Mouse (Mus musculus): ENCODE data around the gene Cxcr4.

The Cxcr4 gene

GRCm38 (mm10) chr1:128592211-128592741 lies at the start of gene Cxcr4:
Cxcr4 (minus strand) TSS chr1:128592293.
- DNase-seq (ENCODE audit: low read depth): no peak

- no peak for DNase-seq (ENCODE audit: low read depth)
Observed at GRCm38 (mm10) chr1:128639707-128640107, 47.6 kb upstream of the Cxcr4 start.

- no peak for DNase-seq (ENCODE audit: low read depth)
Observed at GRCm38 (mm10) chr1:128637230-128637740, 45.2 kb upstream of the Cxcr4 start.

GRCm38 (mm10) chr1:128636258-128637229 lies 44.5 kb upstream of the Cxcr4 start:
- DNase-seq (ENCODE audit: low read depth): no peak

- DNase-seq (ENCODE audit: low read depth): no peak
Observed at GRCm38 (mm10) chr1:128633711-128634379, 41.8 kb upstream of the Cxcr4 start.

GRCm38 (mm10) chr1:128632522-128632921 lies 40.4 kb upstream of the Cxcr4 start:
- no peak for DNase-seq (ENCODE audit: low read depth)

- DNase-seq (ENCODE audit: low read depth): no peak
Observed at GRCm38 (mm10) chr1:128626144-128626678, 34.1 kb upstream of the Cxcr4 start.

- DNase-seq (ENCODE audit: low read depth): no peak
Observed at GRCm38 (mm10) chr1:128623594-128623887, 31.4 kb upstream of the Cxcr4 start.

- no peak for DNase-seq (ENCODE audit: low read depth)
Observed at GRCm38 (mm10) chr1:128622867-128623593, 30.9 kb upstream of the Cxcr4 start.

- DNase-seq (ENCODE audit: low read depth): no peak
Observed at GRCm38 (mm10) chr1:128617654-128618310, 25.7 kb upstream of the Cxcr4 start.

GRCm38 (mm10) chr1:128616586-128616985 lies 24.5 kb upstream of the Cxcr4 start:
- DNase-seq (ENCODE audit: low read depth): no peak

GRCm38 (mm10) chr1:128615459-128615806 lies 23.3 kb upstream of the Cxcr4 start:
- DNase-seq (ENCODE audit: low read depth): no peak

GRCm38 (mm10) chr1:128614653-128615458 lies 22.8 kb upstream of the Cxcr4 start:
- no peak for DNase-seq (ENCODE audit: low read depth)

GRCm38 (mm10) chr1:128608119-128608518 lies 16.0 kb upstream of the Cxcr4 start:
- DNase-seq (ENCODE audit: low read depth): no peak

GRCm38 (mm10) chr1:128607423-128607822 lies 15.3 kb upstream of the Cxcr4 start:
- no peak for DNase-seq (ENCODE audit: low read depth)

GRCm38 (mm10) chr1:128605794-128606193 lies 13.7 kb upstream of the Cxcr4 start:
- no peak for DNase-seq (ENCODE audit: low read depth)

GRCm38 (mm10) chr1:128602688-128603385 lies 10.7 kb upstream of the Cxcr4 start:
- DNase-seq (ENCODE audit: low read depth): no peak

GRCm38 (mm10) chr1:128602018-128602687 lies 10.1 kb upstream of the Cxcr4 start:
- no peak for DNase-seq (ENCODE audit: low read depth)

- DNase-seq (ENCODE audit: low read depth): no peak
Observed at GRCm38 (mm10) chr1:128601307-128601706, 9.2 kb upstream of the Cxcr4 start.
